Mouse (Mus musculus) lung, postnatal 36 days (tissue): Measurements from ENCODE around the gene Pla2g7.
"Not testable (repeated sequence)": the region's sequence is repeated elsewhere in the genome, so short reads cannot be mapped to it uniquely, and the experiment has no call there.

Experiments used
- DNase-seq: peaks from one replicate; pipeline ENCODE4 v3.0.0; 2022; ENCODE audit warnings: mixed read lengths

Gene Pla2g7

GRCm38 (mm10) chr17:43567992-43568888 lies at the start of gene Pla2g7:
Gene Pla2g7 (plus strand): TSS chr17:43568098.
- peak; percentile 18 for DNase-seq

- DNase-seq = peak; percentile 66
Observed at GRCm38 (mm10) chr17:43518644-43519409, 49.1 kb upstream of the Pla2g7 start.

- DNase-seq = no peak
Observed at GRCm38 (mm10) chr17:43520166-43520565, 47.7 kb upstream of the Pla2g7 start.

- no peak for DNase-seq
Observed at GRCm38 (mm10) chr17:43530507-43530906, 37.4 kb upstream of the Pla2g7 start.

GRCm38 (mm10) chr17:43531192-43531591 lies 36.7 kb upstream of the Pla2g7 start:
- no peak for DNase-seq

- peak; percentile 41 for DNase-seq
Observed at GRCm38 (mm10) chr17:43534362-43535222, 33.3 kb upstream of the Pla2g7 start.

- not testable (repeated sequence) for DNase-seq
Observed at GRCm38 (mm10) chr17:43536841-43537240, 31.1 kb upstream of the Pla2g7 start.

GRCm38 (mm10) chr17:43538767-43539166 lies 29.1 kb upstream of the Pla2g7 start:
- DNase-seq = no peak

GRCm38 (mm10) chr17:43543539-43543938 lies 24.4 kb upstream of the Pla2g7 start, which contains the start of gene Ankrd66:
Gene Ankrd66 (minus strand): TSS chr17:43543639.
- DNase-seq = no peak

- DNase-seq = no peak
Observed at GRCm38 (mm10) chr17:43544040-43544439, 23.9 kb upstream of the Pla2g7 start.

- no peak for DNase-seq
Observed at GRCm38 (mm10) chr17:43551122-43551630, 16.7 kb upstream of the Pla2g7 start.

GRCm38 (mm10) chr17:43554516-43555403 lies 13.1 kb upstream of the Pla2g7 start:
- DNase-seq = no peak

- DNase-seq = peak; percentile 2
Observed at GRCm38 (mm10) chr17:43557104-43557503, 10.8 kb upstream of the Pla2g7 start.

- DNase-seq = peak; percentile 24
Observed at GRCm38 (mm10) chr17:43557541-43558090, 10.3 kb upstream of the Pla2g7 start.

GRCm38 (mm10) chr17:43558678-43559077 lies 9.2 kb upstream of the Pla2g7 start:
- no peak for DNase-seq

- no peak for DNase-seq
Observed at GRCm38 (mm10) chr17:43563192-43563987, 4.5 kb upstream of the Pla2g7 start.

GRCm38 (mm10) chr17:43567593-43567991 lies 306 bp upstream of the Pla2g7 start:
- DNase-seq = no peak

- DNase-seq = no peak
Observed at GRCm38 (mm10) chr17:43569287-43569686, 1.4 kb downstream of the Pla2g7 start.

- peak; percentile 53 for DNase-seq
Observed at GRCm38 (mm10) chr17:43573624-43574073, 5.8 kb downstream of the Pla2g7 start.

GRCm38 (mm10) chr17:43580456-43580855 lies 12.6 kb downstream of the Pla2g7 start:
- DNase-seq = no peak
